Mouse (Mus musculus): ENCODE measurements around the gene Htr1f.

DNA sequence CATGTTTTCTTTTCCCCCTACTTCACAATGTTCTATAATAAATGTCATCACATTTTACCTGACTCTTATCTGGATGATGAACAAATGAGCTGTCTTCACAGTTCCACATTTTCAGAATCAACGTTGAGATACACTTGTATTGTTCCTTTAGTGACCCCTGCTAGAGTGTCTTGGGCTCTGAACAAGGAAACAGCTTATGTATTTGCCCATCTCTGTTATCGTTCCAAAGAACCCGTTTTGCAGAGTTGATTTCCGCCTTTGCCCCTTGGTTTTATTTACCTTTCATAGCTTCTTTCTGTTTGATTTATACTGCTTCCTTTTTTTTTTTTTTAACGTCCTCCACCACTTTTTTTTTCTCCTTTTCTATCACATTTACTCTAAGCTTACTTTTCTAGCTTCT, 225.9 kb downstream of the Htr1f start:
- TF ChIP-seq CTCF (IDR thresholded peaks at IDR 0.05; ENCODE audit: extremely low read depth, insufficient read depth, insufficient read length, insufficient replicate concordance), result no peak
- no peak for TF ChIP-seq POLR2A (IDR thresholded peaks at IDR 0.05; ENCODE audit: low read depth, low read length)
